Mouse (Mus musculus) forebrain, embryonic 13.5 days (tissue): ENCODE measurements around the gene Slc35e3. TPM values are rescaled to one million over a fixed set of nuclear protein-coding genes. Genes with fewer than 3 reads are reported as not detected.

Experiments
- ATAC-seq: fragments of 200-750 bp; cut with Nextera tagmentation; 2 replicates; pipeline ENCODE4 v1.8.0; 2017
- H3K27ac ChIP-seq: fragments of 300-500 bp; sonication (generic); 2 replicates; pipeline ENCODE4 v1.5.1; 2015; ENCODE audit warnings: inconsistent platforms, mild to moderate bottlenecking, moderate library complexity
- H3K27me3 ChIP-seq: fragments of 300-500 bp; sonication (generic); 2 replicates; pipeline ENCODE4 v1.6.1; 2015; ENCODE audit warnings: mild to moderate bottlenecking, inconsistent platforms
- H3K36me3 ChIP-seq: fragments of 300-500 bp; sonication (generic); 2 replicates; pipeline ENCODE4 v1.6.1; 2015; ENCODE audit warnings: mild to moderate bottlenecking, inconsistent platforms; ENCODE audit not compliant: poor library complexity, severe bottlenecking
- H3K4me1 ChIP-seq: fragments of 300-500 bp; sonication (generic); 2 replicates; pipeline ENCODE4 v1.6.1; 2015; ENCODE audit warnings: inconsistent platforms
- H3K4me2 ChIP-seq: fragments of 300-500 bp; sonication (generic); 2 replicates; pipeline ENCODE4 v1.6.1; 2015; ENCODE audit warnings: inconsistent platforms, mild to moderate bottlenecking, moderate library complexity
- H3K4me3 ChIP-seq: fragments of 300-500 bp; sonication (generic); 2 replicates; pipeline ENCODE4 v1.5.1; 2015; ENCODE audit warnings: mild to moderate bottlenecking, inconsistent platforms
- H3K9ac ChIP-seq: fragments of 300-500 bp; sonication (generic); 2 replicates; pipeline ENCODE4 v1.6.1; 2015; ENCODE audit warnings: mild to moderate bottlenecking, inconsistent platforms
- H3K9me3 ChIP-seq: fragments of 300-500 bp; sonication (generic); replicated peaks from 2 replicates; pipeline ENCODE4 v1.6.1; 2016; ENCODE audit warnings: inconsistent platforms
- WGBS: fragments of 180-500 bp; shearing (Covaris S2); methylation state at CpG from one replicate; pipeline ENCODE4 v1.1.7; 2015; 5-methylcytosine and 5-hydroxymethylcytosine counted together
- polyA plus RNA-seq: library from polyadenylated mRNA; unstranded; fragments of >200 nt; fragmentation: Nextera tagmentation; extraction: Ambion mirVana; gene quantifications from 2 replicates; pipeline ENCODE4 v1.2.1, GENCODE M21; 2015

Slc35e3 gene
- polyA plus RNA-seq, 1 experiment from 2014 or later: 25.5 TPM

DNA sequence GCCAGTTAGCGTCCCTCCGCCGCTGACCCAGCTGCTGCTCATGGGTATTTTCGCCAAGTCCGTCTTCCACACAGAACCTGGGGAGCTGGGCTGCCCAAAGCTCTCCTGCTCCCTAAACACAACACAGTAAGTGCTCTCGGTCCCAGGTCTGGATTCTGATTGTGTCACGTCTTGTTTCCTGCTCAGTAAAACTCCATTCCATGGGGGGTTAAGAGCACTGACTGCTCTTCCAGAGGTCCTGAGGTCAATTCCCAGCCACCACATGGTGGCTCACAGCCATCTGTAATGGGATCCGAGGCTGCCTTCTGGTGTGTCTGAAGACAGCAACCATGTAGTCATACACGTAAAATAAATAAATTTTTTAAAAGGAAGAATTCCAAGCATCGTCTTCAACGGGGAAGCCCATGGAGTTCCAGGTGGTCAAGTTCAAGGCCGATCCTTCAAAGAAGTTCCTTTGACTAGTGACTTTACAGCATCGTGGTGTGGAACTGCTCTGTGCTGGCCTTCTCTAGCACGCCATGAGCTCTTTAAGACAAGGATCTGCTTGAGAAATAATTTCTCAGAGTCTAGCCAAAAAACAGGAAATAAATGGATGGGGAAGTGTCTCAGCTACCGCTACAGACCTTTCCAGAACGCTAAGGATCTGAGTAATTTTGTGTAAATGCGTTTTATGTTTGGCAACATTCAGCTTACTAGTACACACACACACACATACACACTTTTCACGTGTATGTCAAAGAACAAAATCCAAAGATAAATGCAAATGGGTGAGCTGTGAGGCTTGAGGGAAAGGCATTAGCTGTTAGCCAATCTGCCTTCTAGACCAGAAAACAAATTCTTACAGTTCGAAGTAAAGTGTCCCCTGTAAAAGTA, 61.6 kb downstream of the Slc35e3 start:
- Histone ChIP-seq H3K9ac (no peak overlapping the region), H3K9me3 (no peaks in the 10 kb centered on the region), H3K27ac (no peak overlapping the region), H3K27me3 (no peaks in the 10 kb centered on the region), H3K4me3 (no peak overlapping the region), H3K36me3 (peaks cover 22% of the 10 kb centered on the region), H3K4me1 (no peaks in the 10 kb centered on the region), H3K4me2 (no peak overlapping the region)
- 91% methylated on average over 19 of the region's 19 CpGs for WGBS
- ATAC-seq: no peak

DNA sequence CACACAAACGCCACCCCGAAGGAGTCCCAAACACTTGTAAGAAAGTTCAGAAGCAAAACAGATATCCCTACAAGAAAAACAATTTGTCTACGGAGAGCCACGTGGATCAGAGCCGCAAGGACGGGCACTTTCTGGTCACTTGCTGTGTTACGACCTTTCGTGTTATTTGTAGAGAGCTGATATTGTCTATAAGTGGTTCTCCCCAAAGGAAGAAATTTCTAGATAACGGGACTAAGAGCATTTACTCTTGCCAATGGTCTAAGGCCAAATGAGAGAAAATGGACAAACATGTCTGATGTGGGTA, 62.5 kb downstream of the Slc35e3 start:
- Histone ChIP-seq H3K4me2 (no peak overlapping the region), H3K4me3 (no peak overlapping the region), H3K9ac (no peak overlapping the region), H3K4me1 (no peaks in the 10 kb centered on the region), H3K9me3 (no peaks in the 10 kb centered on the region), H3K36me3 (peaks cover 14% of the 10 kb centered on the region), H3K27me3 (no peaks in the 10 kb centered on the region), H3K27ac (no peak overlapping the region)
- 93% methylated on average over 9 of the region's 9 CpGs for WGBS
- ATAC-seq: no peak

Other genes starting within 250 kb of the Slc35e3 start
- 4.3 and 4.7 TPM in 2 replicates for gene Cpm, start 116.9 kb downstream of the Slc35e3 start, polyA plus RNA-seq
- 59.3 and 61.8 TPM in 2 replicates for gene Mdm2, start 35.6 kb downstream of the Slc35e3 start, polyA plus RNA-seq
- 68.1 and 69.7 TPM in 2 replicates for gene Nup107, start 46.3 kb upstream of the Slc35e3 start, polyA plus RNA-seq
- gene Rap1b, start 99.7 kb upstream of the Slc35e3 start, polyA plus RNA-seq: 123 and 129 TPM in 2 replicates